Mouse (Mus musculus) CH12.LX (cell line): ENCODE results near the gene Ccdc83. TPM values are rescaled to one million over a fixed set of nuclear protein-coding genes. Genes with fewer than 3 reads are reported as not detected.

Experiments
- DNase-seq: peaks from one replicate; pipeline ENCODE4 v3.0.0-alpha.2; 2013; ENCODE audit errors: extremely low read depth
- H3K27ac ChIP-seq: 2 replicates; pipeline ENCODE4 v1.5.1; 2012; ENCODE audit warnings: low read depth, mild to moderate bottlenecking, control low read depth, moderate library complexity; ENCODE audit not compliant: insufficient read depth
- H3K27me3 ChIP-seq: replicated peaks from 2 replicates; pipeline ENCODE3; 2012; ENCODE audit warnings: inconsistent platforms
- H3K36me3 ChIP-seq, 2 experiments: replicated peaks in 1 of 2; 2 replicates each; pipeline versions ENCODE3 to v1.6.1; 2012; ENCODE audit warnings: inconsistent platforms in 1 of 2, low read length in 1 of 2, mild to moderate bottlenecking in 1 of 2, mixed read lengths in 1 of 2, moderate library complexity in 1 of 2; ENCODE audit not compliant: control insufficient read depth in 1 of 2, insufficient read depth in 1 of 2
- H3K4me1 ChIP-seq, 2 experiments: 2 replicates each; pipeline ENCODE4 v1.6.1; 2012; ENCODE audit warnings: inconsistent platforms in 1 of 2, moderate library complexity in 1 of 2; ENCODE audit not compliant: insufficient read depth in 2 of 2, control insufficient read depth in 1 of 2
- H3K4me2 ChIP-seq: 2 replicates; pipeline ENCODE4 v1.6.1; 2012; ENCODE audit warnings: low read depth, mild to moderate bottlenecking, control low read depth; ENCODE audit not compliant: poor library complexity, insufficient read depth, severe bottlenecking
- H3K4me3 ChIP-seq, 3 experiments: fragments of 150-350 bp in 1 of 3; sonication (generic) in 1 of 3; replicated peaks in 1 of 3; 2 replicates each; pipeline versions ENCODE3 to v1.5.1; 2011 to 2012; ENCODE audit warnings: low read depth in 2 of 3, low read length in 2 of 3, mild to moderate bottlenecking in 2 of 3, moderate library complexity in 2 of 3, control low read depth in 1 of 3, improper control_type of control experiment in 1 of 3, inconsistent platforms in 1 of 3, mixed read lengths in 1 of 3; ENCODE audit not compliant: poor library complexity in 1 of 3
- H3K79me2 ChIP-seq: replicated peaks from 2 replicates; pipeline ENCODE4 v1.6.1; 2012; ENCODE audit warnings: mild to moderate bottlenecking, moderate library complexity; ENCODE audit not compliant: control insufficient read depth, poor library complexity, insufficient read depth, severe bottlenecking; ENCODE audit errors: extremely low read depth
- H3K9ac ChIP-seq: 2 replicates; pipeline ENCODE4 v1.6.1; 2012; ENCODE audit warnings: low read depth, mild to moderate bottlenecking, control low read depth, moderate library complexity; ENCODE audit not compliant: insufficient read depth
- H3K9me3 ChIP-seq: replicated peaks from 2 replicates; pipeline ENCODE3; 2012; ENCODE audit warnings: low read length, inconsistent platforms, mixed read lengths
- BHLHE40 ChIP-seq: IDR thresholded peaks from 2 replicates; pipeline ENCODE4 v1.6.1; 2011; ENCODE audit warnings: mild to moderate bottlenecking, low read depth, low read length, improper control_type of control experiment
- CHD1 ChIP-seq: IDR thresholded peaks from 2 replicates; pipeline ENCODE4 v1.6.1; 2012; ENCODE audit warnings: low read depth, low read length, improper control_type of control experiment, inconsistent platforms
- CHD2 ChIP-seq: IDR thresholded peaks from 2 replicates; pipeline ENCODE4 v1.6.1; 2011; ENCODE audit warnings: low read length, improper control_type of control experiment
- CTCF ChIP-seq, 2 experiments: IDR thresholded peaks in 1 of 2; conservative IDR thresholded peaks in 1 of 2; 2 replicates each; pipeline ENCODE4 v1.5.1; 2011 to 2012; ENCODE audit warnings: low read depth in 2 of 2, low read length in 2 of 2, improper control_type of control experiment in 1 of 2, inconsistent platforms in 1 of 2, mild to moderate bottlenecking in 1 of 2, moderate library complexity in 1 of 2
- E2F4 ChIP-seq: IDR thresholded peaks from 2 replicates; pipeline ENCODE4 v1.6.1; 2011; ENCODE audit warnings: low read depth, low read length, improper control_type of control experiment; ENCODE audit not compliant: insufficient replicate concordance
- ELF1 ChIP-seq: IDR thresholded peaks from 2 replicates; pipeline ENCODE4 v1.6.1; 2014; ENCODE audit warnings: low read depth, mild to moderate bottlenecking, inconsistent platforms, low read length, improper control_type of control experiment
- EP300 ChIP-seq: IDR thresholded peaks from 2 replicates; pipeline ENCODE4 v1.6.1; 2011; ENCODE audit warnings: low read length, improper control_type of control experiment
- ETS1 ChIP-seq: conservative IDR thresholded peaks from 2 replicates; pipeline ENCODE4 v1.6.1; 2012; ENCODE audit warnings: low read depth, mild to moderate bottlenecking, inconsistent platforms, low read length, improper control_type of control experiment, moderate library complexity
- GABPA ChIP-seq: IDR thresholded peaks from 2 replicates; pipeline ENCODE4 v1.6.1; 2012; ENCODE audit warnings: low read depth, low read length, improper control_type of control experiment, inconsistent platforms; ENCODE audit not compliant: insufficient replicate concordance
- IRF4 ChIP-seq: IDR thresholded peaks from 2 replicates; pipeline ENCODE4 v1.6.1; 2014; ENCODE audit warnings: low read depth, mild to moderate bottlenecking, inconsistent platforms, low read length, improper control_type of control experiment
- JUND ChIP-seq: conservative IDR thresholded peaks from 2 replicates; pipeline ENCODE4 v1.6.1; 2011; ENCODE audit warnings: low read depth, low read length, improper control_type of control experiment
- KAT2A ChIP-seq: IDR thresholded peaks from 2 replicates; pipeline ENCODE4 v1.6.1; 2012; ENCODE audit warnings: low read length, improper control_type of control experiment, inconsistent platforms; ENCODE audit not compliant: insufficient replicate concordance
- NELFE ChIP-seq: IDR thresholded peaks from 2 replicates; pipeline ENCODE4 v1.6.1; 2011; ENCODE audit warnings: low read depth, low read length, improper control_type of control experiment
- NRF1 ChIP-seq: IDR thresholded peaks from 2 replicates; pipeline ENCODE4 v1.6.1; 2014; ENCODE audit warnings: low read depth, mild to moderate bottlenecking, inconsistent platforms, low read length, improper control_type of control experiment, moderate library complexity
- PAX5 ChIP-seq: IDR thresholded peaks from 2 replicates; pipeline ENCODE4 v1.6.1; 2012; ENCODE audit warnings: low read length, inconsistent platforms, mixed read lengths
- POLR2AphosphoS2 ChIP-seq: IDR thresholded peaks from 2 replicates; pipeline ENCODE4 v1.6.1; 2011; ENCODE audit warnings: low read depth, low read length, improper control_type of control experiment
- RAD21 ChIP-seq: IDR thresholded peaks from 2 replicates; pipeline ENCODE4 v1.6.1; 2011; ENCODE audit warnings: low read depth, mild to moderate bottlenecking, low read length, improper control_type of control experiment, moderate library complexity
- RCOR1 ChIP-seq: conservative IDR thresholded peaks from 2 replicates; pipeline ENCODE4 v1.6.1; 2012; ENCODE audit warnings: low read depth, mild to moderate bottlenecking, inconsistent platforms, low read length, improper control_type of control experiment
- SIN3A ChIP-seq: IDR thresholded peaks from 2 replicates; pipeline ENCODE4 v1.6.1; 2012; ENCODE audit warnings: low read length, improper control_type of control experiment, inconsistent platforms
- TBP ChIP-seq: conservative IDR thresholded peaks from 2 replicates; pipeline ENCODE4 v1.6.1; 2011; ENCODE audit warnings: low read depth, low read length, improper control_type of control experiment
- TCF12 ChIP-seq: IDR thresholded peaks from 2 replicates; pipeline ENCODE4 v1.6.1; 2014; ENCODE audit warnings: low read depth, mild to moderate bottlenecking, inconsistent platforms, low read length, improper control_type of control experiment
- UBTF ChIP-seq: IDR thresholded peaks from 2 replicates; pipeline ENCODE4 v1.6.1; 2012; ENCODE audit warnings: low read depth, mild to moderate bottlenecking, inconsistent platforms, low read length, improper control_type of control experiment, moderate library complexity
- ZKSCAN1 ChIP-seq: IDR thresholded peaks from 2 replicates; pipeline ENCODE4 v1.6.1; 2012; ENCODE audit warnings: low read depth, inconsistent platforms, low read length, improper control_type of control experiment, borderline replicate concordance
- ZNF384 ChIP-seq: IDR thresholded peaks from 2 replicates; pipeline ENCODE4 v1.6.1; 2012; ENCODE audit warnings: low read depth, low read length, improper control_type of control experiment, inconsistent platforms
- dilution Hi-C: fragments of 300-500 bp; cut with MboI; formaldehyde crosslinking; loops from 2 replicates; pipeline ENCODE4 v1.14.3; 2020; ENCODE audit warnings: low sequenced_read_pairs; ENCODE audit not compliant: extremely low pct_unique_long_range_greater_than_20kb, extremely low pct_ligation_motif_present
- in situ Hi-C: fragments of 300-500 bp; cut with MboI; formaldehyde crosslinking; loops from 3 replicates; pipeline ENCODE4 v1.14.3; 2019; ENCODE audit warnings: low sequenced_read_pairs, low pct_ligation_motif_present, low pct_unique_long_range_greater_than_20kb, mixed read lengths
- polyA plus RNA-seq: library from polyadenylated mRNA; unstranded; fragments of >175 nt; gene quantifications from 2 replicates; pipeline ENCODE4 v1.2.1, GENCODE M21; 2012; ENCODE audit warnings: low read depth; ENCODE audit not compliant: insufficient read length
- total RNA-seq, 2 experiments: library from RNA; depleted of rRNA; stranded (reverse); fragments of 300-350 nt in 1 of 2; fragments of >200 nt in 1 of 2; gene quantifications; 2 replicates each; pipeline ENCODE4 v1.2.3; 2012 to 2014

The Ccdc83 gene
- total and polyA plus RNA-seq, 3 experiments = not detected

DNA sequence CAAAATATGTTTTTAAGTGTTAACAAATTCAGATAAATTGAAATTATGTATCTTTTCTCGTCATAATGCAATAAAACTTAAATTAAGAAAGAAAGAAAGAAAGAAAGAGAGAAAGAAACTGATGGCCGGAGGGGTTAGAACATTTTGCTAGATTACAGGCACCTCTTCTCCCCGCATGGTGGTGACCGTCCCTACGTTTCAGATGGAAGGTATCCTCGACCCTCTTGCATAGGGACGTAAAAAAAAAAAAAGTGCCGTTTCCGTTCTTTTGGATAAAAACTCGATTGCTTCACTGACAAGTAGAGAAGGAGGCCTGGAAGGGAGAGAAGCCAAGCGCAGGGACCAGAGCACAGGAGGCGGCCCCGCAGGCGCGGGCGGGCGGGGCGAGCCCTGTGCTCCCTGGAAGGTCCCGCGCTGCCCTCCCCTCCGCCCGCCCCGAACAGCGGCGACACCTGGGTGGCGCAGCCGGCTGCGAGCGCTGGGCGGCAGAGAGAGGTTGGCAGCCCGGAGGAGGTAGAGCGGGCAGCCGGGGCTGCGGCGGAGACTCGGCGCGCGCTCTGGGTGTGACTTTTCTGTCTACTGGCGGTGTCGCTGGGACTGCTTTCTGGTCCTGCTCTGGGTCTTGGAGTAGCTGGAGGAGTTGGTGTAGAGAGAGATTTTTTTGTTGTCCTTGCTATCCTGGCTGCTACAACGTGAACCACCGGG, 36.5 kb upstream of the Ccdc83 start, which contains the start of gene Sytl2:
TSS of gene Sytl2 (plus strand) at position 311 of the 705 bp plus-strand sequence.
- dilution Hi-C loops = no loop called here
- no peak for DNase-seq
- TF ChIP-seq JUND (no peak), IRF4 (no peak), POLR2AphosphoS2 (no peak), NRF1 (0 out of 2 replicates have a peak, but pooled peaks have one; percentile 33), GABPA (no peak), ETS1 (no peak), ZKSCAN1 (no peak), ELF1 (no peak), ZNF384 (peak; percentile 78), CTCF (conservative IDR thresholded peaks at IDR 0.05 in 1 of 2, IDR thresholded peaks at IDR 0.05 in 1 of 2; ENCODE audit: low read depth in 2 of 2, low read length in 2 of 2) (peak in 1 of 2 experiments; percentile 35; a peak in 2 of 4 replicates), CHD2 (no peak), CHD1 (no peak), UBTF (peak; percentile 98), KAT2A (no peak), EP300 (no peak), E2F4 (no peak), TBP (no peak), TCF12 (0 out of 2 replicates have a peak, but pooled peaks have one; percentile 23), RCOR1 (no peak), BHLHE40 (no peak), PAX5 (no peak), SIN3A (no peak), NELFE (no peak), RAD21 (peak; percentile 27)

More for the DNA sequence above, 36.5 kb upstream of the Ccdc83 start, which contains the start of gene Sytl2:
- H3K9ac ChIP-seq = peak within 1 kb of the TSS; percentile 23; the same call in 1 of the 2 replicates
- peak within 1 kb of the TSS; percentile 93 for H3K4me2 ChIP-seq
- no peak within 1 kb of the TSS for H3K27ac ChIP-seq
- H3K79me2 ChIP-seq = no peaks in the 10 kb centered on the region
- in situ Hi-C loops = no loop called here
- H3K4me1 ChIP-seq = peaks cover 2 to 15% of the 10 kb centered on the region in 2 experiments; a peak in 3 of 4 replicates
- H3K27me3 ChIP-seq = no peaks in the 10 kb centered on the region
- H3K4me3 ChIP-seq = peak within 1 kb of the TSS in 1 of 3 experiments; percentile 51
- H3K36me3 ChIP-seq = no peaks in the 10 kb centered on the region
- H3K9me3 ChIP-seq = peaks cover 2% of the 10 kb centered on the region
